Mouse (Mus musculus) megakaryocyte-erythroid progenitor cell, adult 5-6 weeks (primary cell): ENCODE data around the gene 9930104L06Rik. TPM values are rescaled to one million over a fixed set of nuclear protein-coding genes. Genes with fewer than 3 reads are reported as not detected.

Experiments
- ATAC-seq: replicated peaks from 2 replicates; pipeline ENCODE4 v1.8.0; 2016; ENCODE audit warnings: mild to moderate bottlenecking, inconsistent platforms; ENCODE audit not compliant: severe bottlenecking, poor library complexity, low FRiP score, low TSS enrichment
- total RNA-seq, 2 experiments: library from RNA; stranded (forward) in 1 of 2; stranded (reverse) in 1 of 2; fragments of 200-1000, 215-1000 nt in 1 of 2; fragments of >200 nt in 1 of 2; fragmentation: Nextera tagmentation in 1 of 2; gene quantifications; 2 replicates each; pipeline ENCODE4 v1.2.3; 2014 to 2017

Gene 9930104L06Rik
- total RNA-seq, 2 experiments from 2014 or later = 19.5 to 24.8 TPM

DNA sequence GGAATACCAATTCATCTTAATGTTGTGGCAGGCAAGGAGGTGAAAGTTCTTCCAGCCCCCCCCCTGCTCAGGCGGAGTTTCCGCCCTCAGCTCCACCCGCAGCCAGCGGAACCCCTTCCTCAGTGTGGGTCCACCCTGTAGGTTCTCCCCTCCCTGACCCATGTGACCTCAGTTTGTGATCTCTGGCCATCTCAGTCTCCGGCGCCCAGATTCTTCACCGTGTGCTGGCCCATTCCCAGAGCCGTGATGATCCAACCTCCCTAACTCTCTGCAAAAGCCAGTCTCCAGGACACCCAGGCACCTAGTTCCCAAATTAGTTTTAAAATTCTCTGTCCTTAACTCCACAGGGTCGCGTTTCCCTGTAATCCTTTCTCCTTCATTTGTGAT is 50.9 kb downstream of the 9930104L06Rik start:
- no peak for ATAC-seq

GRCm38 (mm10) chr4:124988382-124988781 is 51.5 kb downstream of the 9930104L06Rik start:
- no peak for ATAC-seq

DNA sequence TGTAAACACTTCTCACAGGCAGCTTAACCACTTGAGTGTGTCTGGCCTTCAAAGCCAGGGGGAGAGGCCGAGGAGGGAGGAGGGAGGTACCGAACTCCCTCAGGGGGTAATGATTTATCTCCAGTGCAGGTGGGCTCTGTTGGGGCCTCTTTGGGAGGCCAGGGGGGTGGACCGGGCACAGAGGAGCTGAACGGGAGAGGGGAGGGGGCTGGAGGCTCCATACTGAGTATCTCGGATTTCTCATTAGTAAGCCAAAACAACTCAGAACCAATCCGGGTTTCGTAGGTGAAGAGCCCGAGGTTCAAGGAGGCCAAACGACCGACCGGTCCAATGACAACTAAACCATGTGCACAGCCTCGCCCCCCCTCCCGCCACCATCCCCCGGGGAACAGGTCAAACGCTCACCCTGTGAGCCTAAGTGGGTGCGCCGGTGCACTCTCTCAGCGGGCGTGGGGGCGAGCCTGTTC is 53.0 kb downstream of the 9930104L06Rik start:
- ATAC-seq = no peak

GRCm38 (mm10) chr4:124990325-124990724 is 53.5 kb downstream of the 9930104L06Rik start:
- ATAC-seq = no peak

Other genes starting within 250 kb of the 9930104L06Rik start
- gene Utp11, start 243.4 kb upstream of the 9930104L06Rik start, total RNA-seq (2014; fragmentation: Nextera tagmentation) = 54.9 and 55.0 TPM in 2 replicates
- gene Utp11, start 243.4 kb upstream of the 9930104L06Rik start, total RNA-seq (2017) = 101 and 103 TPM in 2 replicates
- 3.3 and 5.3 TPM in 2 replicates for gene Fhl3, start 236.3 kb upstream of the 9930104L06Rik start, total RNA-seq (2014; fragmentation: Nextera tagmentation)
- 0.42 and 4.1 TPM in 2 replicates for gene Fhl3, start 236.3 kb upstream of the 9930104L06Rik start, total RNA-seq (2017)
- gene Sf3a3, start 222.3 kb upstream of the 9930104L06Rik start, total RNA-seq (2014; fragmentation: Nextera tagmentation) = 99.2 and 101 TPM in 2 replicates
- gene Sf3a3, start 222.3 kb upstream of the 9930104L06Rik start, total RNA-seq (2017) = 208 and 222 TPM in 2 replicates
- gene Inpp5b, start 195.2 kb upstream of the 9930104L06Rik start, total RNA-seq (2014; fragmentation: Nextera tagmentation) = 77.5 and 89.7 TPM in 2 replicates
- 43.6 and 56.5 TPM in 2 replicates for gene Inpp5b, start 195.2 kb upstream of the 9930104L06Rik start, total RNA-seq (2017)
- 38.3 and 50.7 TPM in 2 replicates for gene Mtf1, start 134.9 kb upstream of the 9930104L06Rik start, total RNA-seq (2014; fragmentation: Nextera tagmentation)
- gene Mtf1, start 134.9 kb upstream of the 9930104L06Rik start, total RNA-seq (2017) = 35.2 and 44.4 TPM in 2 replicates
- 32.1 and 62.2 TPM in 2 replicates for gene Yrdc, start 86.4 kb upstream of the 9930104L06Rik start, total RNA-seq (2014; fragmentation: Nextera tagmentation)
- 15.5 and 30.5 TPM in 2 replicates for gene Yrdc, start 86.4 kb upstream of the 9930104L06Rik start, total RNA-seq (2017)
- 11.8 and 14.4 TPM in 2 replicates for gene 1110065P20Rik, start 85.9 kb upstream of the 9930104L06Rik start, total RNA-seq (2014; fragmentation: Nextera tagmentation)
- 1.5 and 4.2 TPM in 2 replicates for gene 1110065P20Rik, start 85.9 kb upstream of the 9930104L06Rik start, total RNA-seq (2017)
- gene Maneal, start 74.9 kb upstream of the 9930104L06Rik start, total RNA-seq (2014; fragmentation: Nextera tagmentation) = not detected in 2 replicates
- 0.19 TPM in 1 of 2 replicates, not detected in the other for gene Maneal, start 74.9 kb upstream of the 9930104L06Rik start, total RNA-seq (2017)
- not detected in 2 replicates for gene Epha10, start 56.1 kb upstream of the 9930104L06Rik start, total RNA-seq (2014; fragmentation: Nextera tagmentation)
- not detected in 2 replicates for gene Epha10, start 56.1 kb upstream of the 9930104L06Rik start, total RNA-seq (2017)
- gene Cdca8, start 2.3 kb downstream of the 9930104L06Rik start, total RNA-seq (2014; fragmentation: Nextera tagmentation) = 84.8 and 93.5 TPM in 2 replicates
- 121 and 127 TPM in 2 replicates for gene Cdca8, start 2.3 kb downstream of the 9930104L06Rik start, total RNA-seq (2017)
- gene Rspo1, start 49.4 kb downstream of the 9930104L06Rik start, total RNA-seq (2014; fragmentation: Nextera tagmentation) = not detected in 2 replicates
- gene Rspo1, start 49.4 kb downstream of the 9930104L06Rik start, total RNA-seq (2017) = not detected in 2 replicates
- 98.8 and 99.5 TPM in 2 replicates for gene Gnl2, start 79.5 kb downstream of the 9930104L06Rik start, total RNA-seq (2014; fragmentation: Nextera tagmentation)
- 228 and 279 TPM in 2 replicates for gene Gnl2, start 79.5 kb downstream of the 9930104L06Rik start, total RNA-seq (2017)
- gene Dnali1, start 128.7 kb downstream of the 9930104L06Rik start, total RNA-seq (2014; fragmentation: Nextera tagmentation) = not detected in 2 replicates
- not detected in 2 replicates for gene Dnali1, start 128.7 kb downstream of the 9930104L06Rik start, total RNA-seq (2017)
- 25.4 and 26.1 TPM in 2 replicates for gene Snip1, start 129.6 kb downstream of the 9930104L06Rik start, total RNA-seq (2014; fragmentation: Nextera tagmentation)
- gene Snip1, start 129.6 kb downstream of the 9930104L06Rik start, total RNA-seq (2017) = 32.2 and 33.6 TPM in 2 replicates
- gene Meaf6, start 148.1 kb downstream of the 9930104L06Rik start, total RNA-seq (2014; fragmentation: Nextera tagmentation) = 31.2 and 52.8 TPM in 2 replicates
- gene Meaf6, start 148.1 kb downstream of the 9930104L06Rik start, total RNA-seq (2017) = 34.5 and 49.7 TPM in 2 replicates
- gene Zc3h12a, start 190.8 kb downstream of the 9930104L06Rik start, total RNA-seq (2014; fragmentation: Nextera tagmentation) = 3.8 and 4.7 TPM in 2 replicates
- 2.7 and 5.6 TPM in 2 replicates for gene Zc3h12a, start 190.8 kb downstream of the 9930104L06Rik start, total RNA-seq (2017)